Mouse (Mus musculus): ENCODE data around the gene Hmgcs2. TPM values are rescaled to one million over a fixed set of nuclear protein-coding genes. Genes with fewer than 3 reads are reported as not detected.
"Not testable (repeated sequence)": the region's sequence is repeated elsewhere in the genome, so short reads cannot be mapped to it uniquely, and the experiment has no call there.

Gene Hmgcs2
- total RNA-seq, 2 experiments from 2014 or later: not detected

GRCm38 (mm10) chr3:98335331-98335730 is 55.1 kb downstream of the Hmgcs2 start:
- no peak for ATAC-seq (replicated peaks; ENCODE audit: low FRiP score, poor library complexity, severe bottlenecking)

GRCm38 (mm10) chr3:98335886-98336285 is 55.7 kb downstream of the Hmgcs2 start:
- no peak for ATAC-seq (replicated peaks; ENCODE audit: low FRiP score, poor library complexity, severe bottlenecking)

- no peak for ATAC-seq (replicated peaks; ENCODE audit: low FRiP score, poor library complexity, severe bottlenecking)
Measured at GRCm38 (mm10) chr3:98336661-98337654, 56.7 kb downstream of the Hmgcs2 start.

- no peak for ATAC-seq (replicated peaks; ENCODE audit: low FRiP score, poor library complexity, severe bottlenecking)
Measured at GRCm38 (mm10) chr3:98338584-98339041, 58.4 kb downstream of the Hmgcs2 start.

- ATAC-seq (replicated peaks; ENCODE audit: low FRiP score, poor library complexity, severe bottlenecking): no peak
Measured at GRCm38 (mm10) chr3:98339097-98339705, 59.0 kb downstream of the Hmgcs2 start.

GRCm38 (mm10) chr3:98339706-98340109 is 59.5 kb downstream of the Hmgcs2 start, which contains the start of gene Phgdh:
Phgdh (minus strand) TSS chr3:98339990.
- not testable (repeated sequence) for ATAC-seq (replicated peaks; ENCODE audit: low FRiP score, poor library complexity, severe bottlenecking)

GRCm38 (mm10) chr3:98340818-98341594 is 60.8 kb downstream of the Hmgcs2 start:
- ATAC-seq (replicated peaks; ENCODE audit: low FRiP score, poor library complexity, severe bottlenecking): no peak

GRCm38 (mm10) chr3:98343235-98343634 is 63.0 kb downstream of the Hmgcs2 start:
- ATAC-seq (replicated peaks; ENCODE audit: low FRiP score, poor library complexity, severe bottlenecking): no peak

GRCm38 (mm10) chr3:98348106-98348505 is 67.9 kb downstream of the Hmgcs2 start:
- no peak for ATAC-seq (replicated peaks; ENCODE audit: low FRiP score, poor library complexity, severe bottlenecking)

GRCm38 (mm10) chr3:98348705-98349104 is 68.5 kb downstream of the Hmgcs2 start:
- ATAC-seq (replicated peaks; ENCODE audit: low FRiP score, poor library complexity, severe bottlenecking): no peak

GRCm38 (mm10) chr3:98353892-98354291 is 73.7 kb downstream of the Hmgcs2 start:
- no peak for ATAC-seq (replicated peaks; ENCODE audit: low FRiP score, poor library complexity, severe bottlenecking)

GRCm38 (mm10) chr3:98355344-98356025 is 75.2 kb downstream of the Hmgcs2 start:
- no peak for ATAC-seq (replicated peaks; ENCODE audit: low FRiP score, poor library complexity, severe bottlenecking)

- ATAC-seq (replicated peaks; ENCODE audit: low FRiP score, poor library complexity, severe bottlenecking): no peak
Measured at GRCm38 (mm10) chr3:98356026-98356365, 75.8 kb downstream of the Hmgcs2 start.

GRCm38 (mm10) chr3:98356632-98357370 is 76.6 kb downstream of the Hmgcs2 start:
- no peak for ATAC-seq (replicated peaks; ENCODE audit: low FRiP score, poor library complexity, severe bottlenecking)

Other genes with a start within 250 kb of the Hmgcs2 start
- not detected in 2 replicates for gene Adam30, start 119.8 kb upstream of the Hmgcs2 start, total RNA-seq (2015; ENCODE audit: low replicate concordance)
- 0.09 TPM in 1 of 2 replicates, not detected in the other for gene Adam30, start 119.8 kb upstream of the Hmgcs2 start, total RNA-seq (2017; ENCODE audit: low replicate concordance)
- not detected in 2 replicates for gene Reg4, start 58.3 kb upstream of the Hmgcs2 start, total RNA-seq (2015; ENCODE audit: low replicate concordance)
- gene Reg4, start 58.3 kb upstream of the Hmgcs2 start, total RNA-seq (2017; ENCODE audit: low replicate concordance): not detected in 2 replicates
- 9.4 and 11.5 TPM in 2 replicates for gene Phgdh, start 59.6 kb downstream of the Hmgcs2 start, total RNA-seq (2015; ENCODE audit: low replicate concordance)
- gene Phgdh, start 59.6 kb downstream of the Hmgcs2 start, total RNA-seq (2017; ENCODE audit: low replicate concordance): 26.4 and 30.0 TPM in 2 replicates
- gene Zfp697, start 102.0 kb downstream of the Hmgcs2 start, total RNA-seq (2015; ENCODE audit: low replicate concordance): 1.2 TPM in 1 of 2 replicates, not detected in the other
- gene Zfp697, start 102.0 kb downstream of the Hmgcs2 start, total RNA-seq (2017; ENCODE audit: low replicate concordance): 0.09 and 0.14 TPM in 2 replicates
- not detected in 2 replicates for gene Gm4450, start 176.7 kb downstream of the Hmgcs2 start, total RNA-seq (2015; ENCODE audit: low replicate concordance)
- gene Gm4450, start 176.7 kb downstream of the Hmgcs2 start, total RNA-seq (2017; ENCODE audit: low replicate concordance): not detected in 2 replicates
- not detected in 2 replicates for gene Hsd3b4, start 230.1 kb downstream of the Hmgcs2 start, total RNA-seq (2015; ENCODE audit: low replicate concordance)
- not detected in 2 replicates for gene Hsd3b4, start 230.1 kb downstream of the Hmgcs2 start, total RNA-seq (2017; ENCODE audit: low replicate concordance)